Mouse (Mus musculus) granulocyte monocyte progenitor cell, adult 5-6 weeks (primary cell): ENCODE results near the gene Efnb2. TPM values are rescaled to one million over a fixed set of nuclear protein-coding genes. Genes with fewer than 3 reads are reported as not detected.

ENCODE experiments used
- ATAC-seq: replicated peaks from 2 replicates; pipeline ENCODE4 v1.8.0; 2016; ENCODE audit warnings: mild to moderate bottlenecking, moderate TSS enrichment, inconsistent platforms; ENCODE audit not compliant: poor library complexity, severe bottlenecking
- total RNA-seq, 2 experiments: library from RNA; stranded (forward) in 1 of 2; stranded (reverse) in 1 of 2; fragments of 200-712, 200-1000 nt in 1 of 2; fragments of >200 nt in 1 of 2; fragmentation: Nextera tagmentation in 1 of 2; gene quantifications; 2 replicates each; pipeline ENCODE4 v1.2.3; 2014 to 2017

Gene Efnb2
- total RNA-seq, 2 experiments from 2014 or later: 4.6 TPM; not detected in 1

- ATAC-seq: no peak
Measured at GRCm38 (mm10) chr8:8620536-8620935, 40.5 kb downstream of the Efnb2 start.

- ATAC-seq: no peak
Measured at GRCm38 (mm10) chr8:8619221-8620194, 41.5 kb downstream of the Efnb2 start.

GRCm38 (mm10) chr8:8613844-8614243 is 47.2 kb downstream of the Efnb2 start:
- ATAC-seq: no peak

GRCm38 (mm10) chr8:8611928-8612327 is 49.1 kb downstream of the Efnb2 start:
- no peak for ATAC-seq

- no peak for ATAC-seq
Measured at GRCm38 (mm10) chr8:8609791-8610190, 51.3 kb downstream of the Efnb2 start.

- no peak for ATAC-seq
Measured at GRCm38 (mm10) chr8:8609141-8609540, 51.9 kb downstream of the Efnb2 start.

- no peak for ATAC-seq
Measured at GRCm38 (mm10) chr8:8605621-8606020, 55.4 kb downstream of the Efnb2 start.

GRCm38 (mm10) chr8:8603875-8604274 is 57.2 kb downstream of the Efnb2 start:
- ATAC-seq: no peak

- ATAC-seq: peak; percentile 60
Measured at GRCm38 (mm10) chr8:8602616-8603461, 58.2 kb downstream of the Efnb2 start.

GRCm38 (mm10) chr8:8599931-8600330 is 61.1 kb downstream of the Efnb2 start:
- no peak for ATAC-seq

- no peak for ATAC-seq
Measured at GRCm38 (mm10) chr8:8597434-8597833, 63.6 kb downstream of the Efnb2 start.

GRCm38 (mm10) chr8:8595831-8596611 is 65.0 kb downstream of the Efnb2 start:
- no peak for ATAC-seq

- peak; percentile 97 for ATAC-seq
Measured at GRCm38 (mm10) chr8:8593812-8594211, 67.2 kb downstream of the Efnb2 start.

- ATAC-seq: peak; percentile 76
Measured at GRCm38 (mm10) chr8:8593371-8593770, 67.7 kb downstream of the Efnb2 start.

GRCm38 (mm10) chr8:8592331-8592730 is 68.7 kb downstream of the Efnb2 start:
- ATAC-seq: no peak

GRCm38 (mm10) chr8:8583981-8584377 is 77.1 kb downstream of the Efnb2 start:
- ATAC-seq: no peak

- no peak for ATAC-seq
Measured at GRCm38 (mm10) chr8:8583290-8583980, 77.6 kb downstream of the Efnb2 start.

- ATAC-seq: no peak
Measured at GRCm38 (mm10) chr8:8577770-8578303, 83.2 kb downstream of the Efnb2 start.

GRCm38 (mm10) chr8:8576833-8577232 is 84.2 kb downstream of the Efnb2 start:
- no peak for ATAC-seq
